Mouse (Mus musculus) kidney, adult 2 months (tissue): Measurements from ENCODE around the gene Pianp. TPM values are rescaled to one million over a fixed set of nuclear protein-coding genes. Genes with fewer than 3 reads are reported as not detected.

Experiments
- DNase-seq: peaks from one replicate; pipeline ENCODE4 v3.0.0; 2021
- H3K27ac ChIP-seq: fragments of 200-500 bp; 2 replicates; pipeline ENCODE4 v1.5.1; 2012; ENCODE audit warnings: low read depth, low read length, control low read depth, inconsistent platforms; ENCODE audit not compliant: insufficient read depth
- H3K27me3 ChIP-seq: fragments of 200-500 bp; replicated peaks from 2 replicates; pipeline ENCODE4 v1.6.1; 2012; ENCODE audit warnings: mild to moderate bottlenecking, moderate library complexity, low read length, inconsistent platforms; ENCODE audit not compliant: control insufficient read depth, insufficient read depth
- H3K36me3 ChIP-seq: fragments of 200-500 bp; 2 replicates; pipeline ENCODE4 v1.6.1; 2012; ENCODE audit warnings: mild to moderate bottlenecking, moderate library complexity, low read length, inconsistent platforms; ENCODE audit not compliant: control insufficient read depth, insufficient read depth
- H3K4me1 ChIP-seq: fragments of 200-500 bp; 2 replicates; pipeline ENCODE4 v1.6.1; 2011; ENCODE audit warnings: low read length; ENCODE audit not compliant: control insufficient read depth, insufficient read depth
- H3K4me3 ChIP-seq: fragments of 200-500 bp; 2 replicates; pipeline ENCODE4 v1.5.1; 2011; ENCODE audit warnings: mild to moderate bottlenecking, low read depth, low read length, control low read depth; ENCODE audit not compliant: insufficient read depth
- CTCF ChIP-seq: fragments of 200-500 bp; conservative IDR thresholded peaks from 2 replicates; pipeline ENCODE4 v1.5.1; 2011; ENCODE audit warnings: low read depth, mild to moderate bottlenecking, control low read depth, low read length, moderate library complexity, mixed read lengths; ENCODE audit not compliant: insufficient read depth, insufficient read length
- POLR2A ChIP-seq: fragments of 200-500 bp; IDR thresholded peaks from one replicate; pipeline ENCODE4 v1.6.1; 2011; ENCODE audit warnings: low read depth, low read length, control low read depth
- WGBS: fragments of 180-500 bp; shearing (Covaris S2); methylation state at CpG from one replicate; pipeline ENCODE4 v1.1.7; 2018; 5-methylcytosine and 5-hydroxymethylcytosine counted together
- polyA plus RNA-seq: library from polyadenylated mRNA; depleted of rRNA; stranded (reverse); fragments of >200 nt; gene quantifications from 2 replicates; pipeline ENCODE4 v1.2.3, GENCODE M21; 2012

Pianp gene
- polyA plus RNA-seq, 1 experiment: 0.95 TPM

DNA sequence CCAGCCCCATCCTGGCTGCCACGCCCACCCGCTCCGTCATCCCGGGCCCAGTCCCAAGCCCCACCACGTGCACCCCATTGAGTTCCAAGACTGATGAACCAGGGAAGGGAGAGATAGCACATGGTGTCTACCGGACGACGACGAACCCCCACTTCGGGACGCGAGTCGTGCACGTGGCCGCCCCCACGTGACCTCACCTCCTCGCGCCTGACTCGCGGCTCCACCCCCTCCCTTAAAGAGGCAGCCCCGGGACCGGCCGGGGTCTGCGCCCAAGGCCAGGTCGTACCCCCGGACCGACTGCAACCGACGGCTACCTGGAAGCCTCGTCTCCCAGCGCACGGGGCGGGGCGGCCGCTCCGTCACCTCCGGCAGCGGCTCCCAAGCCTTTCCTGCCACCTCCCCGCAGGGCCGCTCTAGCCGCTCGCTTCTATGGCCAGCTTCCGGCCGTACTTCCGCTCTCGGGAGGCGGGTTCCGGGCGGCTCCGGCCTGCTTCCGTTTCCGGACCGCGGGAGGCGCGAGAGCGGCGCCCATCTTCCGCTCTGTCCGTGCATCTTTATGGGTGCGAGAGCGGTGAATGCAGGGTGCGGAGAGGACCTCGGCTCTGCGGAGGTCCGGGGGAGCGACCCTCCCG, 31.3 kb upstream of the Pianp start, which contains the start of gene Cops7a:
Cops7a (minus strand) TSS at position 451 of the 632 bp plus-strand sequence.
- WGBS: under 1% methylated on average over 68 of the region's 68 CpGs
- H3K4me1 ChIP-seq: 0 out of 2 replicates have a peak, but pooled peaks cover 5% of the 10 kb centered on the region
- peak within 1 kb of the TSS; percentile 95 for H3K27ac ChIP-seq
- H3K27me3 ChIP-seq: no peaks in the 10 kb centered on the region
- peak; percentile 96 for DNase-seq
- TF ChIP-seq POLR2A: peak; percentile 36
- no peak for TF ChIP-seq CTCF
- H3K36me3 ChIP-seq: no peaks in the 10 kb centered on the region
- peak within 1 kb of the TSS; percentile 100 for H3K4me3 ChIP-seq

DNA sequence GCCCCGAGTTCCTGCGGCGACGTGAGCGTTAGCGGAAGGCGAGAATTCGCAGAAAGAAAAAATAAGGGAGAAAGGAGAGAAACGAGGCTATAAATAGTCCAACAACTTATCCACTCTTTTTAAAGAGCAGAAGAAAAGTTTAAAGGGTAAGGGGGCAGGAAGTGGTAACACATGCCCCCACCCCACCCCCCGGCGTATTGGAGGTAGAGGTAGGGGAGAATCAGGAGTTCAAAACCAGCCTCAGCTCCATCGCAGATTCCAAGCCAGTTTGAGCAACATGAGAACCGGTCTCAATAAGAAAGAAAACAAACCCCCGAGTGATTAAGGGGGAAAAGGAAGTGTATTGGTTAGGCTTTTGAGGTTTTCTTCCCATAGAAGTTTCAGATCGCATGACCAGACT, 30.7 kb upstream of the Pianp start:
- 8% methylated on average over 15 of the region's 15 CpGs for WGBS
- peak overlapping the region; percentile 95 for H3K27ac ChIP-seq
- 0 out of 2 replicates have a peak, but pooled peaks cover 5% of the 10 kb centered on the region for H3K4me1 ChIP-seq
- no peak for DNase-seq
- H3K36me3 ChIP-seq: no peaks in the 10 kb centered on the region
- H3K4me3 ChIP-seq: peak overlapping the region; percentile 100
- no peaks in the 10 kb centered on the region for H3K27me3 ChIP-seq
- no peak for TF ChIP-seq POLR2A
- TF ChIP-seq CTCF: no peak

DNA sequence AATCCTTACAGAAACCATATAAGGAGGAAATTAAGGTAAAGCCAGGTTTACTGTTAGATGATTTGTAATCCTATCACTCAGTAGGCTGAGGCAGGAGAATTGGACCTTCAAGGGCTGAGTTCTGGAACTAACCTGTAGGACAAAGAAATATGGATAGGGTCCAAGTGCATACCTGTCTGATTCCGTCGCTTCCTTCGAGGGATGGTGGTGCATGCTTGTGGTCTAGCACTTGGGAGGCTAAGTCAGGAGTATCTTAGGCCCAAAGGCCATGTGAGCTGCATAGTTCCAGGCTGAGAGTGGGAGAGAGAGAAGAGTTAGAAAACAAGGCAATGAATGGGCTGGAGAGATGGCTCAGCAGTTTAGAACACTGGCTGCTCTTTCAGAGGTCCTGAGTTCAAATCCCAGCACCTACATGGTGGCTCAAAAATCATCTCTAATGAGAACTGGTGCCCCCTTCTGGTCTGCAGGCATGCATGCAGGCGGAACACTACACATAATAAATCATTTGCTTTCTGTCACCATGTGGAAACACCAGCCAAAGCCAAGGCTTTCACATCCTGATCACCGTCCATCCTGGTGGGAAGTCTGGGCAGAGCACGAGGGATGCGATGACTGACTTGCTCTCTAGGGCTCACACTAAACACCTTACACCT, 29.9 kb upstream of the Pianp start:
- H3K27me3 ChIP-seq: no peaks in the 10 kb centered on the region
- H3K27ac ChIP-seq: no peak overlapping the region
- peak; percentile 27 for DNase-seq
- TF ChIP-seq POLR2A (no peak), CTCF (peak; percentile 40; the same call in 1 of the 2 replicates)
- H3K36me3 ChIP-seq: no peaks in the 10 kb centered on the region
- 0 out of 2 replicates have a peak, but pooled peaks cover 5% of the 10 kb centered on the region for H3K4me1 ChIP-seq
- no peak overlapping the region for H3K4me3 ChIP-seq
- WGBS: 84% methylated on average over 7 of the region's 7 CpGs

DNA sequence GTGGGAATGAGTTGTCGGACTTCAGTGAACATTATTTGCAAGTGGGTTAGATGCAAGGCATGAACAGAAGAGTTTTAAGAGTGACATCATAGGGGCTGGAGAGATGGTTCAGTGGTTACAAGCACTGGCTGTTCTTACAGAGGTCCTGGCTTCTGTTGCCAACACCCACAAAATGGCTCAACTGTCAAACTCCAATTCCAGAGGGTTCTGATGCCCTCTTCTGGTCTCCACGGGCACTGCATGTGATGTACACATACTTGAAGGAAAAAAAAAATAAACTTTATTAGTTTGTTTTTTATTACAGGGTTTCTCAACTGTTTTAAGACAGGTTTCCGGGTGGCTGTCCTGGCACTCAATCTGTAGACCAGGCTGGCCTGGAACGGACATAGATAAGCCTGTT, 28.7 kb upstream of the Pianp start:
- Histone ChIP-seq H3K4me3 (no peak overlapping the region), H3K27ac (no peak overlapping the region), H3K36me3 (no peaks in the 10 kb centered on the region), H3K4me1 (0 out of 2 replicates have a peak, but pooled peaks cover 5% of the 10 kb centered on the region), H3K27me3 (no peaks in the 10 kb centered on the region)
- peak; percentile 58 for DNase-seq
- TF ChIP-seq CTCF (peak; percentile 54), POLR2A (no peak)
- 77% methylated on average over 4 of the region's 4 CpGs for WGBS

DNA sequence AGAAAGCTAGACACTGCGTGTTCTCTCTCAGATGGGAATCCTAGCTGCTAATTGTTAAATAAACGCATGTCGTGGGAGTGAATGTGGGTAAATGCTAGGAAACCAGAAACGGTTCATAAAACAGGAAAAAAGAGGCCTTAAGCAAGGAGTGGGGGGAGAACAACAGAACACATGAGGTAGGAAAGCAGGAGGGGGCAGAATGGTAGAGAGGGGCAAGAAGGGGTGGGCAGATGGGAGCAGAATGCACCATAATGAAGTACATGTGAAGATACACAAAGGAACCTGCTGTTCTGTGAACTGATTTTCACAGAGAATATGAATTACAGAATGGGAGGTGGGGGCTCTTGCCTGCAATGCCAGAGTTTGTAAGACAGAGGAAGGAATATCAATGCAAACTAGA, 4.3 kb upstream of the Pianp start:
- TF ChIP-seq CTCF (no peak), POLR2A (no peak)
- DNase-seq: no peak
- Histone ChIP-seq H3K4me3 (no peak overlapping the region), H3K27ac (no peak overlapping the region), H3K27me3 (0 out of 2 replicates have a peak, but pooled peaks cover 1% of the 10 kb centered on the region), H3K4me1 (no peaks in the 10 kb centered on the region), H3K36me3 (no peaks in the 10 kb centered on the region)
- WGBS: 49% methylated on average over 4 of the region's 4 CpGs

DNA sequence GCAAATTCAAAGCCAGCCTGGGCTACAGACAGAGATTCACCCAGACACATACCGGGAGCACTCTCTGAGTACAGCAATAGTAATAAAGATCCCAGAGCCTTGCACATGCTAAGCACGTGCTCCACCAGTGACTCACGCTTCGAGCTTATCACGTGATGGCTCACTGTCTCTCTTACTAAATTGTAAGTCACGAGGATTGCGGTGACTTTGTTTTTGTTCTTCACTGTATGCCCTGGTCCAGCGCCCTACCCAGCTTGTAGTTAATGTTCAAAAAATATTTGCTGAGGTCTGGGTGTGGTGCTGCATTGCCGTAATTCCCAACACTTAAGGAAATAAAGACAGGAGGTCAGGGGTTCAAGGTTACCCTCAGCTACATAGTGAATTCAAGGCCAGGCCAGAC, 3.1 kb upstream of the Pianp start:
- Histone ChIP-seq H3K27ac (no peak overlapping the region), H3K4me3 (no peak overlapping the region), H3K4me1 (no peaks in the 10 kb centered on the region), H3K36me3 (no peaks in the 10 kb centered on the region), H3K27me3 (0 out of 2 replicates have a peak, but pooled peaks cover 1% of the 10 kb centered on the region)
- TF ChIP-seq POLR2A: no peak
- TF ChIP-seq CTCF: no peak
- 59% methylated on average over 9 of the region's 9 CpGs for WGBS
- peak; percentile 28 for DNase-seq

DNA sequence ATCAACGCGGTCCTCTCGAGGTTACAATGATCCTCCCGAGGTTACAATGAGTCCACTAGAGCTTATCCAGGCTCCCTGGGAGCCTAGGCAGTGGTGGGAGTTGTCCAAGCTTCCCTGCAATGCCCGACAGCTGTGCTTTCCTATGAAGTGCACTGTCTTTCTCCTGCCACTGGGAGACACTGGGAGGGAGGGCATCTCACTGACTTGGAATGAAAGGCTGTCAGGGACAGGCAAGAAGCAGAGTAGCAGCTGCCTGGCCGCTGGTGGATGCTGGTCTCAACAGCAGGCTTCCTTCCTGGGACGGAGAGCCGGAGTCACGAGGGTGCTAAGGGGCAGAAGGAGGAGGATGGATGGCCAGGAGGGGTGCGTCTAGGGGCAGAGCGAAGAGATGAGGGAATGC, 2.6 kb upstream of the Pianp start:
- no peaks in the 10 kb centered on the region for H3K4me1 ChIP-seq
- no peak for DNase-seq
- 0 out of 2 replicates have a peak, but pooled peaks cover 1% of the 10 kb centered on the region for H3K27me3 ChIP-seq
- 19% methylated on average over 11 of the region's 11 CpGs for WGBS
- TF ChIP-seq POLR2A: no peak
- TF ChIP-seq CTCF: no peak
- no peak overlapping the region for H3K4me3 ChIP-seq
- H3K27ac ChIP-seq: no peak overlapping the region
- no peaks in the 10 kb centered on the region for H3K36me3 ChIP-seq
